Mouse (Mus musculus): ENCODE measurements around the gene Epn1. TPM values are rescaled to one million over a fixed set of nuclear protein-coding genes. Genes with fewer than 3 reads are reported as not detected.

Gene Epn1
- total RNA-seq (2012; rRNA removed): 72.3 and 75.5 TPM in 2 replicates
- 100 to 1,000 TPM in 1 of 2 experiments, not detected in 1; 147 TPM for polyA plus RNA-seq (2012; ENCODE audit: insufficient read depth in 1 of 2, insufficient read length in 2 of 2, low read depth in 1 of 2, low replicate concordance in 2 of 2, missing spikeins in 1 of 2)

- peaks cover 15 to 40% of the 10 kb centered on the region in 2 experiments for H3K4me1 ChIP-seq (ENCODE audit: control insufficient read depth in 1 of 2, insufficient read depth in 2 of 2, low read length in 2 of 2)
- no peaks in the 10 kb centered on the region for H3K27me3 ChIP-seq (ENCODE audit: control insufficient read depth in 1 of 2, insufficient read depth in 2 of 2, low read length in 2 of 2)
- peak within 1 kb of the TSS; percentile 82 for H3K27ac ChIP-seq (ENCODE audit: control insufficient read depth, low read depth, low read length)
- H3K4me3 ChIP-seq (ENCODE audit: control insufficient read depth in 1 of 2, insufficient read depth in 1 of 2, low read depth in 2 of 2, low read length in 2 of 2): peak within 1 kb of the TSS; percentile 69 to 95
- H3K9ac ChIP-seq (ENCODE audit: control insufficient read depth, low read depth, low read length, poor library complexity, severe bottlenecking): peak within 1 kb of the TSS; percentile 91
- peak; percentile 96 for DNase-seq (ENCODE audit: low read depth, low spot score)
- no peaks in the 10 kb centered on the region for H3K9me3 ChIP-seq (replicated peaks; ENCODE audit: insufficient read depth, low read length)
- H3K79me2 ChIP-seq (ENCODE audit: control insufficient read depth, insufficient read depth, low read length, poor library complexity): peaks cover 39% of the 10 kb centered on the region
- H3K36me3 ChIP-seq (ENCODE audit: control insufficient read depth in 1 of 2, insufficient read depth in 2 of 2, low read length in 2 of 2): peaks cover 27 to 50% of the 10 kb centered on the region in 2 experiments
- TF ChIP-seq EP300 (IDR thresholded peaks at IDR 0.05; ENCODE audit: low read depth in 1 of 2, low read length in 2 of 2) (peak in 1 of 2 experiments; percentile 48; a peak in 2 of 4 replicates), MAX (IDR thresholded peaks at IDR 0.05; ENCODE audit: low read length) (peak; percentile 83), CHD2 (IDR thresholded peaks at IDR 0.05; ENCODE audit: low read length) (no peak; the same call in 1 of the 2 replicates), POLR2AphosphoS5 (IDR thresholded peaks at IDR 0.05; ENCODE audit: borderline replicate concordance, low read depth, low read length) (no peak), SIN3A (IDR thresholded peaks at IDR 0.05; ENCODE audit: low read length) (peak; percentile 90), POLR2AphosphoS2 (IDR thresholded peaks at IDR 0.05; ENCODE audit: low read length) (peak; percentile 99), USF2 (IDR thresholded peaks at IDR 0.05; ENCODE audit: borderline replicate concordance in 1 of 2, insufficient read depth in 1 of 2, low read depth in 1 of 2, low read length in 2 of 2) (no peak), MXI1 (IDR thresholded peaks at IDR 0.05; ENCODE audit: low read depth, low read length) (peak; percentile 80), BHLHE40 (IDR thresholded peaks at IDR 0.05; ENCODE audit: borderline replicate concordance, low read depth, low read length) (peak; percentile 90), UBTF (IDR thresholded peaks at IDR 0.05; ENCODE audit: borderline replicate concordance, insufficient read depth, low read depth, low read length) (0 out of 2 replicates have a peak, but pooled peaks have one; percentile 78), MAFK (IDR thresholded peaks at IDR 0.05; ENCODE audit: borderline replicate concordance, low read depth, low read length) (no peak), MEF2A (IDR thresholded peaks at IDR 0.05; ENCODE audit: extremely low read depth, insufficient replicate concordance, low read depth, low read length, poor library complexity, severe bottlenecking) (no peak), RAD21 (IDR thresholded peaks at IDR 0.05; ENCODE audit: low read depth, low read length) (no peak), GABPA (IDR thresholded peaks at IDR 0.05; ENCODE audit: low read depth, low read length) (no peak), ELF1 (IDR thresholded peaks at IDR 0.05; ENCODE audit: low read depth, low read length) (peak; percentile 99), CTCF (IDR thresholded peaks at IDR 0.05 in 2 of 3, conservative IDR thresholded peaks at IDR 0.05 in 1 of 3; ENCODE audit: control insufficient read depth in 1 of 3, insufficient read depth in 1 of 3, low read depth in 2 of 3, low read length in 3 of 3, poor library complexity in 1 of 3, severe bottlenecking in 1 of 3) (0 out of 6 replicates have a peak, but pooled peaks of 1 of the 3 experiments have one; percentile 0), TAL1 (IDR thresholded peaks at IDR 0.05; ENCODE audit: low read length) (no peak), KAT2A (conservative IDR thresholded peaks at IDR 0.05; ENCODE audit: low read depth, low read length) (peak; percentile 80), ZKSCAN1 (IDR thresholded peaks at IDR 0.05; ENCODE audit: low read depth, low read length) (no peak), NRF1 (IDR thresholded peaks at IDR 0.05; ENCODE audit: insufficient read depth, low read depth, low read length, poor library complexity, severe bottlenecking) (peak; percentile 52; the same call in 1 of the 2 replicates), JUND (IDR thresholded peaks at IDR 0.05; ENCODE audit: low read depth, low read length) (no peak), TCF12 (IDR thresholded peaks at IDR 0.05; ENCODE audit: low read depth, low read length) (peak; percentile 50), RCOR1 (IDR thresholded peaks at IDR 0.05; ENCODE audit: low read depth, low read length) (peak; percentile 43; the same call in 1 of the 2 replicates), NELFE (IDR thresholded peaks at IDR 0.05; ENCODE audit: low read depth, low read length) (peak; percentile 60), USF1 (IDR thresholded peaks at IDR 0.05; ENCODE audit: low read depth, low read length) (peak; percentile 79), TBP (IDR thresholded peaks at IDR 0.05; ENCODE audit: low read depth, low read length) (no peak), ZNF384 (IDR thresholded peaks at IDR 0.05; ENCODE audit: low read depth, low read length) (no peak), MAZ (IDR thresholded peaks at IDR 0.05; ENCODE audit: low read depth, low read length) (peak; percentile 75; the same call in 1 of the 2 replicates), MYC (IDR thresholded peaks at IDR 0.05; ENCODE audit: low read depth, low read length) (no peak), POLR2A (IDR thresholded peaks at IDR 0.05; ENCODE audit: control insufficient read depth in 1 of 2, insufficient read depth in 1 of 2, low read depth in 1 of 2, low read length in 2 of 2, poor library complexity in 1 of 2) (peak; percentile 64 to 73), GATA1 (IDR thresholded peaks at IDR 0.05; ENCODE audit: low read depth, low read length) (no peak), ZMIZ1 (IDR thresholded peaks at IDR 0.05; ENCODE audit: low read depth, low read length) (peak; percentile 77; the same call in 1 of the 2 replicates), CHD1 (IDR thresholded peaks at IDR 0.05; ENCODE audit: low read depth, low read length) (no peak), MYB (IDR thresholded peaks at IDR 0.05; ENCODE audit: low read depth, low read length) (no peak), ZC3H11A (IDR thresholded peaks at IDR 0.05; ENCODE audit: low read depth, low read length) (no peak)
Observed at GRCm38 (mm10) chr7:5080010-5080751, at the start of gene Epn1. Gene Epn1 (plus strand): TSS chr7:5080235.

Data from MEL (cell line).